Mouse (Mus musculus) cortical plate, adult 2 months (tissue): Measurements from ENCODE around the gene Lman1l. TPM values are rescaled to one million over a fixed set of nuclear protein-coding genes. Genes with fewer than 3 reads are reported as not detected.

Source experiments
- H3K27ac ChIP-seq: fragments of 200-500 bp; 2 replicates; pipeline ENCODE4 v1.5.1; 2012; ENCODE audit warnings: low read length, control low read depth, inconsistent platforms; ENCODE audit not compliant: insufficient read depth
- H3K4me1 ChIP-seq: fragments of 200-500 bp; 2 replicates; pipeline ENCODE4 v1.6.1; 2011; ENCODE audit warnings: low read length; ENCODE audit not compliant: control insufficient read depth, insufficient read depth
- H3K4me3 ChIP-seq: fragments of 200-500 bp; 2 replicates; pipeline ENCODE4 v1.5.1; 2011; ENCODE audit warnings: mild to moderate bottlenecking, low read length, control low read depth; ENCODE audit not compliant: insufficient read depth
- CTCF ChIP-seq: fragments of 200-500 bp; IDR thresholded peaks from 2 replicates; pipeline ENCODE4 v1.5.1; 2011; ENCODE audit warnings: mild to moderate bottlenecking, control low read depth, low read length; ENCODE audit not compliant: insufficient read depth; ENCODE audit errors: extremely low read depth
- POLR2A ChIP-seq: fragments of 200-500 bp; IDR thresholded peaks from 2 replicates; pipeline ENCODE4 v1.6.1; 2011; ENCODE audit warnings: mild to moderate bottlenecking, low read length, control low read depth; ENCODE audit not compliant: insufficient read depth; ENCODE audit errors: extremely low read depth
- polyA plus RNA-seq: library from polyadenylated mRNA; depleted of rRNA; stranded (reverse); fragments of >200 nt; gene quantifications from 2 replicates; pipeline ENCODE4 v1.2.3, GENCODE M21; 2012; rRNA removed

Lman1l gene
- not detected in 2 replicates for polyA plus RNA-seq

DNA sequence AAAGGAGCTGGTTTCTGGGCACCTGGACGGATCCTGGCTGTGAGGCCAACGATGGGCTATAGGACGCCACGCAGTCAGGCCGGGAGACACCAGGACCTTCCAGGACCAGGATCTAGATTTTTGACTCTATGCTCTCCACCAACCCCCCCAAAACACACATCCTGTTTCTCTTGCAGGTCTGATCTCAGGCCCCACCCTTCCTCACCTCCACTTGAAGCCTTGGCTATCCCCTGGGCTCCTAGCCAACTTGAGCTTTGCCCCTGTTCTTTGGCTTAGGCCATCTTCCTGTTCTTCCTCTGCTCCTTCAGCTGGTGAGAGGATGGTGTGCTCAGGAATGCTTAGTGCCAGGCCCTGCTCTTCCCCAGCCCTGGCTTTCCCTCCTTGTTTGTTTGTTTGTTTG is at the start of gene Lman1l:
Lman1l (minus strand) TSS at position 101 of the 400 bp plus-strand sequence.
- H3K4me3 ChIP-seq, result no peak within 1 kb of the TSS
- TF ChIP-seq POLR2A (no peak), CTCF (no peak)
- H3K27ac ChIP-seq, result no peak within 1 kb of the TSS
- no peaks in the 10 kb centered on the region for H3K4me1 ChIP-seq

DNA sequence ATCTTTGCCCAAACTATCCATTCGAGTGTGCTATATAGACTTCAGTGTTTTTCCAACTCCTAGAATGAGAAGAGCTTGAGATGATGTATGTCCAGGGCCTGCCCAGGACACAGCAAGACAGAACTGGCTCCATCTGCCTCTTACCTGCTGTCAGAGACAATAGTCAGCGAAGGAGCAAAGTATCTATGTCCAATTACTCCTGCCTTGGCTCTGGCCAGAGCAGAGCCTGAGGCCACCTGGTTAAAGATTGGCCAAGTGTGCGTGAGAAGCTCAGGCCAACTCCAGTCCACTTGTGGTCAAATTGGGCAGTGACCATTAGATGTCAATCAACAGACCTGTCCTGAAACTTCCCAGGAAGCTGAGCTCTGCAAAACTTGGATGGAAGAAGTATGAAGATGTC is 49.0 kb upstream of the Lman1l start:
- TF ChIP-seq CTCF (no peak), POLR2A (no peak)
- H3K4me3 ChIP-seq, result no peak overlapping the region
- H3K27ac ChIP-seq, result no peak overlapping the region
- H3K4me1 ChIP-seq, result no peaks in the 10 kb centered on the region

DNA sequence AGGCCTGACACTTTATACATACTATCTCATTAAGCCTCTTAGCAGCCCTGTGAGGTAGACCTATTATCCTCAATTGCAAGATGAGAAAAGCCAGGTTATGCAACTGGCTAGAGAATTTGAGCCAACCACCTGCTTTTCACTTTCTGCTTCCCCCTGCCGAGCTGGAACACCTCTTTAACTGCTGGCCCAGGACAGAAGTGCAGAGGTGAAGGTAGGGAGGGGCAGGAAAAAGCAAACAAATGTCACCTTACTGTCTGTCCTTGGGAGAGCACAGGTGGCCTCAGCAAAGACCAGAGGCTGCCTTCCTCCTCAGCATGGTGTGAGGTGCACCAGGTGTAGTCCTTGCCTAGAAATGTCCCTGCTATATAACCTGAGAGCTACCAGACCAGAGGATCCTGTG is 47.7 kb upstream of the Lman1l start:
- no peaks in the 10 kb centered on the region for H3K4me1 ChIP-seq
- TF ChIP-seq CTCF (no peak), POLR2A (no peak)

DNA sequence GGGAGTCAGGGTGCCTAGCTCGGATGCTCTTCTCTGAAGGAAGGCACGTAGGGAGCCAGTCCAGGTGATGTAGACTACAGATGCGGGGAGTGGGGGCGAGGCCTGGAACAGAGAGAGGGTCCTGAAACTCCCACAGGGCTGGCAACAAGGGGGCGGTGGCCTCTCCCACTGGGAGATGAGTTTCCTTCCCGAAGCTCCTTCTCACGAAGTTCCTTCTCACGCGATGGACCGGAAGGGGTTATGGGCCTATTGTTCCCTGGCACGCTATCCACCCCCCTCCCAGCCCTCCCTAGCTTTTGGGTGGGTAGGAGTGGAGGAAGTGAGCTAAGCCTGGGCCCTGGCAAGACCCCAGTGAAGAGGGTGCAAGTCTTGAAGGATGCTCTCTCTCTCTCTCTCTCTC is 47.2 kb upstream of the Lman1l start:
- H3K27ac ChIP-seq, result no peak overlapping the region
- TF ChIP-seq CTCF (no peak), POLR2A (no peak)
- no peak overlapping the region for H3K4me3 ChIP-seq
- H3K4me1 ChIP-seq, result no peaks in the 10 kb centered on the region

More for the DNA sequence above, 47.7 kb upstream of the Lman1l start:
- Histone ChIP-seq H3K4me3 (no peak overlapping the region), H3K27ac (no peak overlapping the region)

- Histone ChIP-seq H3K27ac (no peak overlapping the region), H3K4me3 (no peak overlapping the region), H3K4me1 (no peaks in the 10 kb centered on the region)
- no peak for TF ChIP-seq POLR2A
- no peak for TF ChIP-seq CTCF
Measured at GRCm38 (mm10) chr9:57667136-57667535, 46.6 kb upstream of the Lman1l start.

DNA sequence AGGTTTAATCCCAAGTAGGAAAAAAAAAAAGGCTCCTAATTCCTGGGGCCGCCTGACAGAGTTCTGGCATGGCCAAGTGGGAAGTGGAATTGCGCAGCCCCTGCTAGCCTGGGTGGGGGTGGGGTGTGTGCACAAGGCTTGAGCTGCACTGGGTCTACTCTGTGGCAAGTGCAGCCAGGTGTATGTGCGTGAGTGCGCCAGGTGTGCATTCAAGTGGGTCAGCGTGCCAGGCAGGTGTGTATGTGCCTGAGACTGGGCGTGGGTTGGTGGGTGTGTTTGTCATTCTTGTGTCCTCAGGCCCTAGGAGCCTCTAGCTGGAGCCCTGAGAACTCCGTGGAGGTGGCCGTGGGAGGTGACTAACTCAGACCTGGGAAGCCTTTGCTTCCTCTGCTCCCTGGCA is 46.0 kb upstream of the Lman1l start:
- H3K4me1 ChIP-seq, result no peaks in the 10 kb centered on the region
- no peak overlapping the region for H3K4me3 ChIP-seq
- H3K27ac ChIP-seq, result no peak overlapping the region
- TF ChIP-seq POLR2A, result no peak

- H3K27ac ChIP-seq, result no peak overlapping the region
- TF ChIP-seq CTCF (no peak), POLR2A (no peak)
- no peaks in the 10 kb centered on the region for H3K4me1 ChIP-seq
- no peak overlapping the region for H3K4me3 ChIP-seq
Measured at GRCm38 (mm10) chr9:57664616-57665015, 44.0 kb upstream of the Lman1l start.

GRCm38 (mm10) chr9:57661552-57661951 is 41.0 kb upstream of the Lman1l start:
- TF ChIP-seq CTCF (no peak), POLR2A (no peak)
- no peak overlapping the region for H3K4me3 ChIP-seq
- H3K27ac ChIP-seq, result no peak overlapping the region
- H3K4me1 ChIP-seq, result no peaks in the 10 kb centered on the region

GRCm38 (mm10) chr9:57660501-57660900 is 39.9 kb upstream of the Lman1l start:
- no peak overlapping the region for H3K27ac ChIP-seq
- H3K4me1 ChIP-seq, result no peaks in the 10 kb centered on the region
- H3K4me3 ChIP-seq, result no peak overlapping the region
- no peak for TF ChIP-seq CTCF
- no peak for TF ChIP-seq POLR2A

- Histone ChIP-seq H3K4me1 (no peaks in the 10 kb centered on the region), H3K4me3 (no peak overlapping the region), H3K27ac (no peak overlapping the region)
- TF ChIP-seq CTCF (peak; percentile 99), POLR2A (no peak)
Measured at GRCm38 (mm10) chr9:57659774-57660173, 39.2 kb upstream of the Lman1l start.

DNA sequence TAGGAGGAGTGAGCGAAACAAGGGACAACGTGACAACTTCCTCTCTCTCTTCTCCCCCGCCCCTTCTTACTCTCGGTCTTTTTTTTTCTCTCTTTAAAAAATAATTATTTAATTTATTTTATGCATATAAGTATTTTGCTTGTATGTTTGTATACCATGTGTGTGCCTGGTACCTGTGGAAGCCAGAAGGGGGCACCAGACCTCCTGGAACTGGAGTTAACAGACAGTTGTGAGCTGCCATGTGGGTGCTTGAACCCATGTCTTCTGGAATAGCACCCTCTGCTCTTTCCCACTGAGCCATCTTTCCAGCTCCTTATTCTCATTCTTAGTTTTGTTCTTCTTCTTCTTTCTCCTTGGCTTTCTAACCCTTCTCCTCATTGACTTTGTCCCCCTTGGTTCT is 38.4 kb upstream of the Lman1l start:
- H3K27ac ChIP-seq, result no peak overlapping the region
- no peak overlapping the region for H3K4me3 ChIP-seq
- TF ChIP-seq CTCF, result no peak
- no peak for TF ChIP-seq POLR2A
- H3K4me1 ChIP-seq, result no peaks in the 10 kb centered on the region
